8 mouse cellular contexts compared by ENCODE assay signal in genomic region chr1:131351436-131351835, GRCm38 (mm10).
DNase-seq lines count a peak whose midpoint lies in the region; ATAC-seq lines count a peak whose summit lies in the region.

No protein-coding gene starts in this region.

- no peaks in the 10 kb centered on the region for H3K27me3 ChIP-seq in forebrain, embryonic 13.5 days

- no peak overlapping the region for H3K4me3 ChIP-seq in forebrain, embryonic 13.5 days

- H3K9ac ChIP-seq in forebrain, embryonic 13.5 days, result no peak overlapping the region

- H3K4me2 ChIP-seq in forebrain, embryonic 13.5 days, result peak overlapping the region; percentile 20; the same call in 1 of the 2 replicates

- WGBS in forebrain, embryonic 13.5 days, result 31% methylated on average over 2 of the region's 2 CpGs

- DNase-seq in left cerebral cortex, adult 18-20 months (ENCODE audit: low spot score in 2 of 2), result peak; percentile 27 to 39
- no peak for DNase-seq in left cerebral cortex, adult 11 months (ENCODE audit: low spot score)
- peak; percentile 62 to 84 for DNase-seq in layer of hippocampus, postnatal 14 days (ENCODE audit: low spot score in 2 of 2)
- peak; percentile 12 to 39 for DNase-seq in right cerebral cortex, postnatal 36 days (ENCODE audit: low spot score in 2 of 2)
- DNase-seq in adrenal gland, adult 8-10 months, result no peak
- DNase-seq in ovary, postnatal 10 days (ENCODE audit: low spot score), result no peak
- no peak for DNase-seq in thymus, postnatal 0 days (ENCODE audit: low spot score)

- H3K9me3 ChIP-seq in forebrain, embryonic 13.5 days (replicated peaks), result no peaks in the 10 kb centered on the region

- ATAC-seq in forebrain, embryonic 13.5 days, result peak; percentile 99

- H3K36me3 ChIP-seq in forebrain, embryonic 13.5 days (ENCODE audit: poor library complexity, severe bottlenecking), result peaks cover 40% of the 10 kb centered on the region

- peaks cover 20% of the 10 kb centered on the region for H3K4me1 ChIP-seq in forebrain, embryonic 13.5 days

- peak overlapping the region; percentile 83 for H3K27ac ChIP-seq in forebrain, embryonic 13.5 days

Comparison
In these comparisons a context has a peak if more than half of its experiments do, and no peak if none do; other contexts are left out.
1. DNase-seq: peak in left cerebral cortex, adult 18-20 months (2 of 2), layer of hippocampus, postnatal 14 days (2 of 2) and right cerebral cortex, postnatal 36 days (2 of 2); none in left cerebral cortex, adult 11 months (single experiment), adrenal gland, adult 8-10 months (single experiment), ovary, postnatal 10 days (single experiment) and thymus, postnatal 0 days (single experiment).